Mouse (Mus musculus): ENCODE data around the gene Alb.

The Alb gene

GRCm38 (mm10) chr5:90492440-90492839, 31.7 kb downstream of the Alb start:
- peak; percentile 70 for DNase-seq (ENCODE audit: low read depth, low spot score)

- no peak for DNase-seq (ENCODE audit: low read depth, low spot score)
Observed at GRCm38 (mm10) chr5:90494308-90494707, 33.6 kb downstream of the Alb start.

GRCm38 (mm10) chr5:90499509-90499908, 38.8 kb downstream of the Alb start:
- DNase-seq (ENCODE audit: low read depth, low spot score): no peak

GRCm38 (mm10) chr5:90500714-90501113, 40.0 kb downstream of the Alb start:
- peak; percentile 66 for DNase-seq (ENCODE audit: low read depth, low spot score)

- DNase-seq (ENCODE audit: low read depth, low spot score): no peak
Observed at GRCm38 (mm10) chr5:90501752-90502151, 41.1 kb downstream of the Alb start.

- no peak for DNase-seq (ENCODE audit: low read depth, low spot score)
Observed at GRCm38 (mm10) chr5:90504742-90505141, 44.0 kb downstream of the Alb start.

GRCm38 (mm10) chr5:90506507-90506906, 45.8 kb downstream of the Alb start:
- DNase-seq (ENCODE audit: low read depth, low spot score): no peak

- DNase-seq (ENCODE audit: low read depth, low spot score): no peak
Observed at GRCm38 (mm10) chr5:90507411-90507949, 46.8 kb downstream of the Alb start.

GRCm38 (mm10) chr5:90509828-90510592, 49.3 kb downstream of the Alb start:
- DNase-seq (ENCODE audit: low read depth, low spot score): no peak

- DNase-seq (ENCODE audit: low read depth, low spot score): no peak
Observed at GRCm38 (mm10) chr5:90512288-90512955, 51.7 kb downstream of the Alb start.

- no peak for DNase-seq (ENCODE audit: low read depth, low spot score)
Observed at GRCm38 (mm10) chr5:90515561-90515960, 54.9 kb downstream of the Alb start.

- no peak for DNase-seq (ENCODE audit: low read depth, low spot score)
Observed at GRCm38 (mm10) chr5:90518356-90519100, 57.8 kb downstream of the Alb start, which contains the start of gene Afm. Afm (plus strand) TSS chr5:90518932.

Data from CD4-positive helper T cell, adult 2 months (primary cell).